Mouse (Mus musculus) midbrain, embryonic 12.5 days (tissue): Measurements from ENCODE around the gene Nkx2-2. TPM values are rescaled to one million over a fixed set of nuclear protein-coding genes. Genes with fewer than 3 reads are reported as not detected.

ENCODE experiments used
- ATAC-seq: fragments of 200-750 bp; cut with Nextera tagmentation; 2 replicates; pipeline ENCODE4 v1.8.0; 2017; ENCODE audit warnings: low read depth, moderate TSS enrichment, moderate library complexity; ENCODE audit not compliant: low FRiP score
- H3K27ac ChIP-seq: fragments of 300-500 bp; sonication (generic); replicated peaks from 2 replicates; pipeline ENCODE4 v1.5.1; 2016; ENCODE audit warnings: mild to moderate bottlenecking
- H3K27me3 ChIP-seq: fragments of 300-500 bp; sonication (generic); 2 replicates; pipeline ENCODE4 v1.6.1; 2016; ENCODE audit warnings: mild to moderate bottlenecking
- H3K36me3 ChIP-seq: fragments of 300-500 bp; sonication (generic); 2 replicates; pipeline ENCODE4 v1.6.1; 2016
- H3K4me1 ChIP-seq: fragments of 300-500 bp; sonication (generic); 2 replicates; pipeline ENCODE4 v1.6.1; 2016
- H3K4me2 ChIP-seq: fragments of 300-500 bp; sonication (generic); replicated peaks from 2 replicates; pipeline ENCODE4 v1.6.1; 2016; ENCODE audit warnings: mild to moderate bottlenecking, moderate library complexity
- H3K4me3 ChIP-seq: fragments of 300-500 bp; sonication (generic); 2 replicates; pipeline ENCODE4 v1.5.1; 2016; ENCODE audit warnings: mild to moderate bottlenecking
- H3K9ac ChIP-seq: fragments of 300-500 bp; sonication (generic); replicated peaks from 2 replicates; pipeline ENCODE4 v1.6.1; 2016; ENCODE audit warnings: mild to moderate bottlenecking, moderate library complexity
- H3K9me3 ChIP-seq: fragments of 300-500 bp; sonication (generic); 2 replicates; pipeline ENCODE4 v1.6.1; 2016; ENCODE audit warnings: mild to moderate bottlenecking
- WGBS: fragments of 180-500 bp; shearing (Covaris S2); methylation state at CpG from one replicate; pipeline ENCODE4 v1.1.7; 2016; 5-methylcytosine and 5-hydroxymethylcytosine counted together
- polyA plus RNA-seq: library from polyadenylated mRNA; unstranded; fragments of >200 nt; fragmentation: Nextera tagmentation; extraction: Ambion mirVana; gene quantifications from 2 replicates; pipeline ENCODE4 v1.2.1, GENCODE M21; 2016

The Nkx2-2 gene
- polyA plus RNA-seq, 1 experiment from 2014 or later = 9.3 TPM

- Histone ChIP-seq H3K27ac (peak overlapping the region; percentile 54; the same call in 1 of the 2 replicates), H3K36me3 (no peaks in the 10 kb centered on the region), H3K4me3 (0 out of 2 replicates have a peak overlapping the region, but pooled peaks have one; percentile 22), H3K4me1 (peaks cover 38% of the 10 kb centered on the region), H3K9ac (no peak overlapping the region), H3K27me3 (peaks cover 97% of the 10 kb centered on the region), H3K4me2 (peak overlapping the region; percentile 35), H3K9me3 (no peaks in the 10 kb centered on the region)
- WGBS = under 1% methylated on average over 28 of the region's 28 CpGs
- ATAC-seq = peak; percentile 84
These were observed 5.9 kb downstream of the Nkx2-2 start for GRCm38 (mm10) chr2:147188074-147188700.

- H3K36me3 ChIP-seq = no peaks in the 10 kb centered on the region
- H3K9ac ChIP-seq = no peak overlapping the region
- no peaks in the 10 kb centered on the region for H3K9me3 ChIP-seq
- peaks cover 38% of the 10 kb centered on the region for H3K4me1 ChIP-seq
- ATAC-seq = peak; percentile 23; the same call in 1 of the 2 replicates
- H3K27ac ChIP-seq = peak overlapping the region; percentile 54; the same call in 1 of the 2 replicates
- peaks cover 97% of the 10 kb centered on the region for H3K27me3 ChIP-seq
- peak overlapping the region; percentile 22 for H3K4me3 ChIP-seq
- H3K4me2 ChIP-seq = peak overlapping the region; percentile 35
- under 1% methylated on average over 32 of the region's 33 CpGs for WGBS
These were observed 6.8 kb downstream of the Nkx2-2 start for GRCm38 (mm10) chr2:147187061-147187870.

- Histone ChIP-seq H3K27me3 (peaks cover 97% of the 10 kb centered on the region), H3K9ac (peak overlapping the region; percentile 37; the same call in 1 of the 2 replicates), H3K27ac (peak overlapping the region; percentile 56; the same call in 1 of the 2 replicates), H3K4me3 (peak overlapping the region; percentile 36), H3K9me3 (no peaks in the 10 kb centered on the region), H3K4me1 (peaks cover 41% of the 10 kb centered on the region), H3K36me3 (no peaks in the 10 kb centered on the region), H3K4me2 (peak overlapping the region; percentile 35)
- no peak for ATAC-seq
- WGBS = under 1% methylated on average over 25 of the region's 25 CpGs
These were observed 7.8 kb downstream of the Nkx2-2 start for GRCm38 (mm10) chr2:147186261-147186681.

- H3K27ac ChIP-seq = peak overlapping the region; percentile 56
- peaks cover 48% of the 10 kb centered on the region for H3K4me1 ChIP-seq
- no peak for ATAC-seq
These were observed 8.5 kb downstream of the Nkx2-2 start for GRCm38 (mm10) chr2:147185561-147185960.

GRCm38 (mm10) chr2:147184071-147184990, 9.7 kb downstream of the Nkx2-2 start:
- ATAC-seq = no peak
- Histone ChIP-seq H3K9ac (peak overlapping the region; percentile 49), H3K4me2 (peak overlapping the region; percentile 42), H3K4me3 (peak overlapping the region; percentile 37), H3K27me3 (peaks cover 97% of the 10 kb centered on the region), H3K27ac (peak overlapping the region; percentile 61), H3K36me3 (no peaks in the 10 kb centered on the region), H3K4me1 (peaks cover 45% of the 10 kb centered on the region), H3K9me3 (no peaks in the 10 kb centered on the region)
- under 1% methylated on average over 64 of the region's 65 CpGs for WGBS

More at GRCm38 (mm10) chr2:147185561-147185960, 8.5 kb downstream of the Nkx2-2 start:
- peak overlapping the region; percentile 35 for H3K4me2 ChIP-seq
- peaks cover 97% of the 10 kb centered on the region for H3K27me3 ChIP-seq
- no peaks in the 10 kb centered on the region for H3K36me3 ChIP-seq
- peak overlapping the region; percentile 37 for H3K9ac ChIP-seq
- H3K9me3 ChIP-seq = no peaks in the 10 kb centered on the region
- H3K4me3 ChIP-seq = peak overlapping the region; percentile 36
- under 1% methylated on average over 23 of the region's 23 CpGs for WGBS

GRCm38 (mm10) chr2:147183521-147183920, 10.5 kb downstream of the Nkx2-2 start:
- H3K27ac ChIP-seq = no peak overlapping the region
- peak overlapping the region; percentile 37 for H3K4me3 ChIP-seq
- H3K9ac ChIP-seq = 0 out of 2 replicates have a peak overlapping the region, but pooled peaks have one; percentile 49
- ATAC-seq = no peak
- H3K4me1 ChIP-seq = peaks cover 39% of the 10 kb centered on the region
- WGBS = under 1% methylated on average over 12 of the region's 12 CpGs
- peak overlapping the region; percentile 42 for H3K4me2 ChIP-seq
- peaks cover 97% of the 10 kb centered on the region for H3K27me3 ChIP-seq
- H3K36me3 ChIP-seq = no peaks in the 10 kb centered on the region
- no peaks in the 10 kb centered on the region for H3K9me3 ChIP-seq

GRCm38 (mm10) chr2:147182709-147183260, 11.3 kb downstream of the Nkx2-2 start:
- peak overlapping the region; percentile 37 for H3K4me3 ChIP-seq
- 2% methylated on average over 25 of the region's 25 CpGs for WGBS
- no peaks in the 10 kb centered on the region for H3K9me3 ChIP-seq
- H3K9ac ChIP-seq = peak overlapping the region; percentile 21; the same call in 1 of the 2 replicates
- H3K27me3 ChIP-seq = peaks cover 97% of the 10 kb centered on the region
- ATAC-seq = no peak
- peak overlapping the region; percentile 57; the same call in 1 of the 2 replicates for H3K27ac ChIP-seq
- peaks cover 40% of the 10 kb centered on the region for H3K4me1 ChIP-seq
- H3K4me2 ChIP-seq = peak overlapping the region; percentile 42
- no peaks in the 10 kb centered on the region for H3K36me3 ChIP-seq

GRCm38 (mm10) chr2:147181926-147182708, 11.9 kb downstream of the Nkx2-2 start:
- Histone ChIP-seq H3K9ac (peak overlapping the region; percentile 21; the same call in 1 of the 2 replicates), H3K27me3 (peaks cover 97% of the 10 kb centered on the region), H3K4me1 (peaks cover 33% of the 10 kb centered on the region), H3K4me2 (peak overlapping the region; percentile 42), H3K27ac (peak overlapping the region; percentile 57), H3K9me3 (no peaks in the 10 kb centered on the region), H3K36me3 (no peaks in the 10 kb centered on the region), H3K4me3 (peak overlapping the region; percentile 37)
- ATAC-seq = no peak
- 10% methylated on average over 18 of the region's 18 CpGs for WGBS

GRCm38 (mm10) chr2:147181304-147181665, 12.8 kb downstream of the Nkx2-2 start:
- H3K9me3 ChIP-seq = no peaks in the 10 kb centered on the region
- ATAC-seq = no peak
- H3K4me1 ChIP-seq = peaks cover 31% of the 10 kb centered on the region
- H3K4me2 ChIP-seq = peak overlapping the region; percentile 42
- H3K36me3 ChIP-seq = no peaks in the 10 kb centered on the region
- peaks cover 97% of the 10 kb centered on the region for H3K27me3 ChIP-seq
- H3K27ac ChIP-seq = peak overlapping the region; percentile 57
- peak overlapping the region; percentile 24; the same call in 1 of the 2 replicates for H3K9ac ChIP-seq
- H3K4me3 ChIP-seq = peak overlapping the region; percentile 37
- WGBS = 3% methylated on average over 5 of the region's 5 CpGs

- Histone ChIP-seq H3K36me3 (no peaks in the 10 kb centered on the region), H3K4me3 (peak overlapping the region; percentile 37), H3K27me3 (peaks cover 95% of the 10 kb centered on the region), H3K4me1 (peaks cover 31% of the 10 kb centered on the region), H3K9ac (peak overlapping the region; percentile 24; the same call in 1 of the 2 replicates), H3K27ac (peak overlapping the region; percentile 57), H3K9me3 (no peaks in the 10 kb centered on the region), H3K4me2 (peak overlapping the region; percentile 42)
- peak; percentile 70 for ATAC-seq
- WGBS = under 1% methylated on average over 32 of the region's 32 CpGs
These were observed 13.3 kb downstream of the Nkx2-2 start for GRCm38 (mm10) chr2:147180649-147181303.
